Mouse (Mus musculus) C2C12 (cell line): ENCODE measurements at regions not wholly inside any gene's neighbourhood (a gene's known extent, or its start where the extent isn't known, plus 50 kb on each side); places are given as distances from the start of the nearest gene placed in this dataset.

Experiments
- CTCF ChIP-seq: IDR thresholded peaks from one replicate; pipeline ENCODE4 v1.5.1; 2011; ENCODE audit not compliant: control insufficient read depth, insufficient read depth, insufficient read length
- FOSL1 ChIP-seq: IDR thresholded peaks from one replicate; pipeline ENCODE4 v1.8.0; 2011; ENCODE audit warnings: mild to moderate bottlenecking, low read length; ENCODE audit not compliant: poor library complexity, insufficient read depth, severe bottlenecking
- MAX ChIP-seq: IDR thresholded peaks from one replicate; pipeline ENCODE4 v1.6.1; 2011; ENCODE audit warnings: mild to moderate bottlenecking, control low read depth
- MYOD1 ChIP-seq: IDR thresholded peaks from one replicate; pipeline ENCODE4 v1.6.1; 2011; ENCODE audit warnings: low read depth; ENCODE audit not compliant: control insufficient read depth, insufficient read length
- MYOG ChIP-seq: IDR thresholded peaks from one replicate; pipeline ENCODE4 v1.6.1; 2011; ENCODE audit not compliant: control insufficient read depth, insufficient read length; ENCODE audit errors: extremely low read depth
- USF1 ChIP-seq: IDR thresholded peaks from one replicate; pipeline ENCODE4 v1.6.1; 2011; ENCODE audit warnings: low read depth, mild to moderate bottlenecking, control low read depth, moderate library complexity

- TF ChIP-seq CTCF (no peak), FOSL1 (no peak), MYOD1 (no peak), MYOG (no peak), USF1 (no peak), MAX (no peak)
These were observed 494.3 kb downstream of the Ccdc171 start for GRCm38 (mm10) chr4:84019500-84020255.
